Mouse (Mus musculus) thymus, adult 2 months (tissue): ENCODE data around the gene Mef2c.

ENCODE experiments used
- CTCF ChIP-seq: fragments of 200-500 bp; IDR thresholded peaks from 2 replicates; pipeline ENCODE4 v1.5.1; 2012; ENCODE audit warnings: mild to moderate bottlenecking, control low read depth, low read length, moderate library complexity, borderline replicate concordance; ENCODE audit not compliant: control insufficient read depth, poor library complexity, insufficient read depth; ENCODE audit errors: extremely low read depth
- POLR2A ChIP-seq: fragments of 200-500 bp; IDR thresholded peaks from 2 replicates; pipeline ENCODE4 v1.6.1; 2012; ENCODE audit warnings: mild to moderate bottlenecking, low read length, control low read depth, moderate library complexity; ENCODE audit not compliant: control insufficient read depth, poor library complexity, insufficient read depth; ENCODE audit errors: extremely low read depth

DNA sequence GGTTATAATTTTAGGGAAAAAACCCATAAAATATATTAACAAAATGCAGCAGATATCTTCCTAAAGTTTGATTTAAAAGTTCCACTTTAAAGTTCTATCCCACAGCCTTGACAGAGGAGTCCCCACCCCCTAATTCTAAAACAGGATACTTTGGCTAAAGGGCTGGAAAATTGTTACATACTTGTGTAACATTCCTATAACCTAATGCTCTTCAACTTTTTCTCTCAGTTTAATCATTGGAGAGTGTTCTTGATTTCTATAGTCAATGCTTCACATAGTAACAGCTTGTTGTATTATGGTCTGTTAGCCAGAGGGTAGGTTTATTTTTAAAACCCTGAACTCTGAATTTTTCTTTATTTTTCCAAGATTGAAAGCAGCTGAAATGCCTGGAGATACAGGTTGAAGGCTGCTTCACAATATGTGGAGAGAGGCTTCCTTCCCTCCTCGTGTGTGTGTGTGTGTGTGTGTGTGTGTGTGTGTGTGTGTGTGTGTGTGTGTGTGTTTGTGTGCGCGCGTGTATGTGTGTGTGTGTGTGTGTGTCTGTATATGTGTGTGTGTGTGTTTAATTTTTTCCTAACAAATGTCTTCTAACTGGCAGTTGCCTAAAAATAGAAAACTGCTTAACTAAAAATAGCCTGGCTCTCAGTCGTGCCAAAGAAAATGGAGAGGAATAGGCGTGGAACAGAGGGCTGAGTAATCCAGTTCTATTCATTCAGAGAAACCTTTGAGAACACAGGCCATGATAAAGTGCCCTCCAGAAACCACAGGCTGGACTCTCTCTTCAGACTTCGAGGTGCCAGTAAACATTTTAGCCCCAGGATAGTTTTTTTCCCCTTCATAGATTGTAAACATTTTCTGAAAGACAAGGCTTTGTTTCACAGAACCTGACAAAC is 99.8 kb downstream of the Mef2c start:
- TF ChIP-seq CTCF (no peak), POLR2A (no peak)
